Mouse (Mus musculus): ENCODE data around the gene Rbfox2.
"Not testable (repeated sequence)": the region's sequence is repeated elsewhere in the genome, so short reads cannot be mapped to it uniquely, and the experiment has no call there.

- TF ChIP-seq POLR2A, CTCF (IDR thresholded peaks at IDR 0.05; ENCODE audit: extremely low read depth, insufficient read depth, low read length): not testable (repeated sequence)
These were observed 28.4 kb upstream of the Rbfox2 start for GRCm38 (mm10) chr15:77335185-77335584.

All from cortical plate, adult 2 months (tissue).